Mouse (Mus musculus) neural tube, embryonic 11.5 days (tissue): ENCODE results near the gene Gm8279. TPM values are rescaled to one million over a fixed set of nuclear protein-coding genes. Genes with fewer than 3 reads are reported as not detected.
"Not testable (repeated sequence)": the region's sequence is repeated elsewhere in the genome, so short reads cannot be mapped to it uniquely, and the experiment has no call there.

ENCODE experiments used
- ATAC-seq: fragments of 200-750 bp; cut with Nextera tagmentation; 2 replicates; pipeline ENCODE4 v1.8.0; 2017; ENCODE audit warnings: moderate number of reproducible peaks, mild to moderate bottlenecking, moderate TSS enrichment, moderate library complexity; ENCODE audit not compliant: insufficient read depth, low FRiP score, low TSS enrichment
- DNase-seq: peaks from one replicate; pipeline ENCODE4 v3.0.0-alpha.2; 2015; ENCODE audit warnings: low spot score
- H3K27ac ChIP-seq: fragments of 300-500 bp; sonication (generic); 2 replicates; pipeline ENCODE4 v1.5.1; 2014; ENCODE audit warnings: low read depth, mild to moderate bottlenecking, low read length
- H3K27me3 ChIP-seq: fragments of 300-500 bp; sonication (generic); 2 replicates; pipeline ENCODE4 v1.6.1; 2014; ENCODE audit warnings: mild to moderate bottlenecking, low read length, mixed read lengths; ENCODE audit not compliant: control insufficient read depth, insufficient read depth
- H3K36me3 ChIP-seq: fragments of 300-500 bp; sonication (generic); 2 replicates; pipeline ENCODE4 v1.6.1; 2014; ENCODE audit warnings: mild to moderate bottlenecking, low read length, moderate library complexity, mixed read lengths; ENCODE audit not compliant: control insufficient read depth, insufficient read depth
- H3K4me1 ChIP-seq: fragments of 300-500 bp; sonication (generic); 2 replicates; pipeline ENCODE4 v1.6.1; 2014; ENCODE audit warnings: low read length, mixed read lengths; ENCODE audit not compliant: control insufficient read depth, insufficient read depth
- H3K4me2 ChIP-seq: fragments of 300-500 bp; sonication (generic); 2 replicates; pipeline ENCODE4 v1.6.1; 2014; ENCODE audit warnings: low read depth, mild to moderate bottlenecking, moderate library complexity
- H3K4me3 ChIP-seq: fragments of 300-500 bp; sonication (generic); 2 replicates; pipeline ENCODE4 v1.5.1; 2014; ENCODE audit warnings: low read depth, low read length
- H3K9ac ChIP-seq: fragments of 300-500 bp; sonication (generic); 2 replicates; pipeline ENCODE4 v1.6.1; 2014; ENCODE audit warnings: mild to moderate bottlenecking, low read length
- H3K9me3 ChIP-seq: fragments of 300-500 bp; sonication (generic); 2 replicates; pipeline ENCODE4 v1.6.1; 2016; ENCODE audit warnings: low read length; ENCODE audit not compliant: control insufficient read depth
- WGBS: fragments of 180-500 bp; shearing (Covaris S2); extraction: QIAGEN DNeasy Blood & Tissue Kit; methylation state at CpG from one replicate; pipeline ENCODE4 v1.1.7; 2014; 5-methylcytosine and 5-hydroxymethylcytosine counted together
- polyA plus RNA-seq: library from polyadenylated mRNA; unstranded; fragments of >200 nt; fragmentation: Nextera tagmentation; extraction: Ambion mirVana; gene quantifications from 2 replicates; pipeline ENCODE4 v1.2.1, GENCODE M21; 2014

Gm8279 gene
- polyA plus RNA-seq, result not detected in 2 replicates

DNA sequence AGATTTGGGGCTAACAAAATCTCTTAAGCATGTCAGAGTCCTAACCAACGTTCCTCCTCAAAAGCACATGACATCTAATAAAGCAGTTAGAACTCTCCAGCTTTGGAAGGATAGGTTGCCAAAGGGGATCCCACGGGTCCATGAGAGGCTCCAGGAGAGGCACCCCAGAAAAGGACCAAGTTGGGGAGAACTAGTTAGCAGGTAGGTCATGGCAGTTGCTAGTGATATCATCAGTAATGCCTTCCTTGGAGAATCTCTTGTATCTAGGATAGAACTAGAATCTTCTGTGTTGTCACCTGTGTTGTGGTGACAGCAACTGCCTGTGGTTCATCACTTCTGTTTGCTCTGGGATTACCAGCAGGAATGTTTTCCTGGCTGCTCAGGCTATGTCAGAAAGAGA lies at the start of gene Gm8279:
TSS of gene Gm8279 (plus strand) at position 301 of the 400 bp plus-strand sequence.
- H3K27me3 ChIP-seq, DNase-seq, ATAC-seq, H3K4me1 ChIP-seq, H3K36me3 ChIP-seq, H3K4me2 ChIP-seq, H3K9ac ChIP-seq, H3K27ac ChIP-seq, H3K4me3 ChIP-seq, H3K9me3 ChIP-seq: not testable (repeated sequence)
- 81% methylated on average over 2 of the region's 2 CpGs for WGBS

DNA sequence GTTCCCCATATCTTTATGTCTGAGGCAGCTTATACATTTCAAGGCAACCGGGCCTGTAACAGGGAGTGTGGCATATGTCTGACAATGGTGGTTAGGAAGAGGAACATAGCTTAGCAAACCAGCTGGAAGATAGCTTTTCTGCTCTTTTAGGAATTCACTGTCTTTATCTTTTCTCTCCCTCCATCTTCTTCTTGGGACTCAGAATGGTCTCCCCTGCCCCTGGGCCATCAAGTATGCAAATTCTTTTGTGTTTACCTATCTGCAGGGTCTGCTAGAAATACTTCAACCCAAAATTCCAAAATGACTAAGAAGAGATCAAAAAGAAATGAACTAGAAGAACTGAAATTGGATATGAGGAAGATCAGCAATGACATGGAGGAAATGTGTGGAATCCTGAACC lies 32.9 kb downstream of the Gm8279 start, which contains the start of gene Gm3317:
TSS of gene Gm3317 (plus strand) at position 301 of the 400 bp plus-strand sequence.
- not testable (repeated sequence) for H3K9me3 ChIP-seq, ATAC-seq, H3K36me3 ChIP-seq, H3K27me3 ChIP-seq, H3K4me2 ChIP-seq, H3K27ac ChIP-seq, DNase-seq, H3K4me1 ChIP-seq, H3K4me3 ChIP-seq, H3K9ac ChIP-seq
- WGBS, result no CpG with 5 or more reads among the region's 1 CpGs

DNA sequence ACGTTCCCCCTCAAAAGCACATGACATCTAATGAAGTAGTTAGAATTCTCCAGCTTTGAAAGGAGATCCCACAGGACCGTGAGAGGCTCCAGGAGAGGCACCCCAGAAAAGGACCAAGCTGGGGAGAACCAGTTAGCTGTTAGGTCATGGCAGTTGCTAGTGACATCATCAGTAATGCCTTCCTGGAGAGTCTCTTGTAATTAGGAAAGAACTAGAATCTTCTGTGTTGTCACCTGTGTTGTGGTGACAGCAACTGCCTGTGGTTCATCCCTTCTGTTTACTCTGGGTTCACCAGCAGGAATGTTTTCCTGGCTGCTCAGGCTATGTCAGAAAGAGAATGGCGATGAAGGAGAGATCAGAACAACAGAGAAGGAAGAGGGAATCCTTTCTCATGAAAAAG lies 54.2 kb downstream of the Gm8279 start, which contains the start of gene Gm8271:
TSS of gene Gm8271 (plus strand) at position 301 of the 400 bp plus-strand sequence.
- not testable (repeated sequence) for H3K9me3 ChIP-seq, ATAC-seq

More for the DNA sequence above, 54.2 kb downstream of the Gm8279 start, which contains the start of gene Gm8271:
- not testable (repeated sequence) for H3K27ac ChIP-seq, H3K27me3 ChIP-seq, H3K36me3 ChIP-seq, H3K9ac ChIP-seq, H3K4me3 ChIP-seq, H3K4me1 ChIP-seq, H3K4me2 ChIP-seq, DNase-seq
- no CpG with 5 or more reads among the region's 3 CpGs for WGBS

Other genes starting within 250 kb of the Gm8279 start
- gene Gm3278, start 239.1 kb upstream of the Gm8279 start, polyA plus RNA-seq, result not detected in 2 replicates
- not detected in 2 replicates for gene Gm8297, start 147.6 kb upstream of the Gm8279 start, polyA plus RNA-seq
- not detected in 2 replicates for gene Gm3298, start 115.6 kb upstream of the Gm8279 start, polyA plus RNA-seq
- not detected in 2 replicates for gene 4930555G01Rik, start 80.9 kb upstream of the Gm8279 start, polyA plus RNA-seq
- 3.2 TPM in 2 replicates for gene Gm8281, start 60.5 kb upstream of the Gm8279 start, polyA plus RNA-seq
- gene Gm3317, start 33.0 kb downstream of the Gm8279 start, polyA plus RNA-seq, result not detected in 2 replicates
- not detected in 2 replicates for gene Gm8271, start 54.3 kb downstream of the Gm8279 start, polyA plus RNA-seq
- gene Gm3526, start 129.1 kb downstream of the Gm8279 start, polyA plus RNA-seq, result not detected in 2 replicates
- not detected in 2 replicates for gene Gm3542, start 203.4 kb downstream of the Gm8279 start, polyA plus RNA-seq